ENCODE assay signal across 12 mouse cellular contexts in the genomic region with DNA sequence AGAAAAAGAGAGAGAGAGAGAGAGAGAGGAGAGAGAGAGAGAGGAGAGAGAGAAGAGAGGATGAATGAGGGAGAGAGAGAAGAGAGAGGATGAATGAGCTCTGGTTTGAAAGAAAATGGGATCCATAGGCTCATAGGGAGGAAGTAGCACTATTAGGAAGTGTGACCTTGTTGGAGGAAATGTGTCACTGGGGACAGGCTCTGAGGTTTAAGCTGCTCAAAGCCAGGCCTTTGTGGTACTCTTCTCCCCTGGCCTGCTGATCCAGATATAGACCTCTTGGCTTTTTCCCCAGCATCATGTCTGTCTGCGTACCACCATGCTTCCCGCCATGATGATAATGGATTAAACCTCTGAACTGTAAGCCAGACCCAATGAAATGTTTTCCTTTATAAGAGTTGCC. TPM values are rescaled to one million over a fixed set of nuclear protein-coding genes. Genes with fewer than 3 reads are reported as not detected.
DNase-seq lines count a peak whose midpoint lies in the region; ATAC-seq and TF ChIP-seq lines count a peak whose summit lies in the region.
"Had no signal": no experiment of that assay in that cellular context is flagged by ENCODE, and none has a peak within 500 bp of the region (broad histone marks: within the 10 kb centered on the region; RNA-seq: fewer than 3 reads in every experiment).

No protein-coding gene starts in this region.

- DNase-seq in heart, adult 8-10 months (ENCODE audit: low spot score): no peak
- no peak for DNase-seq in retina, embryonic 14.5 days (ENCODE audit: low spot score)
- DNase-seq in frontal cortex, adult 2 months (ENCODE audit: extremely low spot score in 1 of 2, low spot score in 1 of 2): no peak
- DNase-seq: cerebellum, adult 18-20 months; kidney, postnatal 4 days; right cerebral cortex, postnatal 14 days had no signal

- H3K4me1 ChIP-seq in heart, embryonic 11.5 days (ENCODE audit: control insufficient read depth, insufficient read depth, low read length): no peaks in the 10 kb centered on the region
- no peaks in the 10 kb centered on the region for H3K4me1 ChIP-seq in ES-Bruce4 (ENCODE audit: control insufficient read depth, insufficient read depth, low read length)
- H3K4me1 ChIP-seq: megakaryocyte, embryonic 14.5 days had no signal

- no peak for TF ChIP-seq EP300 in ES-Bruce4 (IDR thresholded peaks at IDR 0.05; ENCODE audit: insufficient read depth, low read depth, low read length)

- no peak overlapping the region for H3K4me3 ChIP-seq in heart, embryonic 11.5 days (ENCODE audit: low read depth, low read length)
- H3K4me3 ChIP-seq in ES-Bruce4 (ENCODE audit: low read depth, low read length): no peak overlapping the region

- no peak for TF ChIP-seq CTCF in ES-Bruce4 (IDR thresholded peaks at IDR 0.05; ENCODE audit: low read depth, low read length)

- no peaks in the 10 kb centered on the region for H3K27me3 ChIP-seq in heart, embryonic 11.5 days (ENCODE audit: control insufficient read depth, insufficient read depth, low read length)
- H3K27me3 ChIP-seq in ES-Bruce4 (ENCODE audit: control insufficient read depth, insufficient read depth, low read length, poor library complexity, severe bottlenecking): no peaks in the 10 kb centered on the region

- no peak overlapping the region for H3K9ac ChIP-seq in heart, embryonic 11.5 days (ENCODE audit: low read depth, low read length)
- H3K9ac ChIP-seq in ES-Bruce4 (ENCODE audit: low read depth, poor library complexity, severe bottlenecking): peak overlapping the region; percentile 63

- H3K36me3 ChIP-seq in heart, embryonic 11.5 days (ENCODE audit: control insufficient read depth, insufficient read depth, low read length): no peaks in the 10 kb centered on the region
- no peaks in the 10 kb centered on the region for H3K36me3 ChIP-seq in ES-Bruce4 (ENCODE audit: control insufficient read depth, insufficient read depth, low read length, poor library complexity, severe bottlenecking)

- no peak for TF ChIP-seq POLR2A in ES-Bruce4 (IDR thresholded peaks at IDR 0.05; ENCODE audit: insufficient read depth, low read length)

- H3K9me3 ChIP-seq in heart, embryonic 11.5 days (replicated peaks; ENCODE audit: control insufficient read depth, low read length): no peaks in the 10 kb centered on the region
- H3K9me3 ChIP-seq in ES-Bruce4 (replicated peaks; ENCODE audit: control insufficient read depth, insufficient read depth, low read length, poor library complexity, severe bottlenecking): no peaks in the 10 kb centered on the region
- H3K9me3 ChIP-seq: megakaryocyte, embryonic 14.5 days had no signal

- peak overlapping the region; percentile 70 for H3K4me2 ChIP-seq in heart, embryonic 11.5 days

- ATAC-seq in heart, embryonic 11.5 days (replicated peaks; ENCODE audit: insufficient number of reproducible peaks, low FRiP score, low TSS enrichment): no peak
- peak; percentile 52 for ATAC-seq in granulocyte monocyte progenitor cell, adult 5-6 weeks (replicated peaks; ENCODE audit: poor library complexity, severe bottlenecking)
- peak; percentile 53 for ATAC-seq in megakaryocyte, adult 5-6 weeks (ENCODE audit: poor library complexity, severe bottlenecking)
- ATAC-seq in inflammation-experienced regulatory T-cells, adult 6 months: no peak

- no peak overlapping the region for H3K27ac ChIP-seq in heart, embryonic 11.5 days (ENCODE audit: low read depth, low read length)
- no peak overlapping the region for H3K27ac ChIP-seq in ES-Bruce4 (ENCODE audit: insufficient read depth, low read length)

- WGBS in heart, embryonic 11.5 days (ENCODE audit: insufficient replicate concordance): 79% methylated on average over 2 of the region's 2 CpGs

RNA-seq across cellular contexts. Expression of a gene that starts 8.5 kb away (rescaled TPM):
- polyA plus RNA-seq in heart, embryonic 11.5 days (2014; fragmentation: Nextera tagmentation; extraction: Ambion mirVana): not detected in 2 replicates
- not detected for total RNA-seq in heart, adult 8-10 months (2022)
- polyA plus RNA-seq in ES-Bruce4 (2011; ENCODE audit: insufficient read depth, insufficient read length, low read depth, missing spikeins): not detected in 2 replicates
- not detected in 2 replicates for total RNA-seq in granulocyte monocyte progenitor cell, adult 5-6 weeks (2014; fragmentation: Nextera tagmentation)
- not detected in 2 replicates for total RNA-seq in granulocyte monocyte progenitor cell, adult 5-6 weeks (2017)
- not detected in 2 replicates for total RNA-seq in megakaryocyte, adult 5-6 weeks (2015)
- total RNA-seq in megakaryocyte, adult 5-6 weeks (2017): not detected in 2 replicates
- not detected for polyA plus RNA-seq in inflammation-experienced regulatory T-cells, adult 6 months (2017; shearing (Covaris generic))
- not detected in 2 replicates for polyA plus RNA-seq in frontal cortex, adult 2 months (2012; rRNA removed)

Comparison
In these comparisons a context has a peak if more than half of its experiments do, and no peak if none do; other contexts are left out.
1. ATAC-seq: peak in granulocyte monocyte progenitor cell, adult 5-6 weeks (single experiment) and megakaryocyte, adult 5-6 weeks (single experiment); none in heart, embryonic 11.5 days (single experiment) and inflammation-experienced regulatory T-cells, adult 6 months (single experiment).